Mouse (Mus musculus) thymus, postnatal 14 days (tissue): ENCODE measurements at regions not wholly inside any gene's neighbourhood (a gene's known extent, or its start where the extent isn't known, plus 50 kb on each side); places are given as distances from the start of the nearest gene placed in this dataset.

Experiments used
- DNase-seq: peaks from one replicate; pipeline ENCODE4 v3.0.0; 2021

- DNase-seq: no peak
Observed at GRCm38 (mm10) chr13:51930931-51931330, 84.5 kb downstream of the Gadd45g start.

DNA sequence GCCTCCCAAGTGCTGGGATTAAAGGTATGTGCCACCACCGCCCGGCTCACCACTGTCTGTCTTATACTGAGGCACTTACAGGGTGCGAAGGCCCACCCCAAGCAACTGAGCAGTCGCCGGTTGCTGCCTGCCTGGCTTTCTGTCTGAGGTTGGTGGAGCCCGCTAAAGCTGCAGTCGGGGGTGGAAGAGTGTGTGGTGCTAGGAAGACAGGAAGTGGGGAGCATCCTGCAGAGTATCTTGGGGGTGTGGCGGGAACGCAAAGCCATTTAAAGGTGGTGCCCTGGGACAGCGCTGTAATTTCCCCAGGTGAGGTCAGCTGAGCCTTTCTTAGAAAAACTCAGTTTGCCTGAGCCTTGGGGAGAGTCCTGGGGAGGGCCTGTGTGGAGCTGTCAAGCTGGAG is 89.3 kb downstream of the Gadd45g start:
- DNase-seq: peak; percentile 67

DNA sequence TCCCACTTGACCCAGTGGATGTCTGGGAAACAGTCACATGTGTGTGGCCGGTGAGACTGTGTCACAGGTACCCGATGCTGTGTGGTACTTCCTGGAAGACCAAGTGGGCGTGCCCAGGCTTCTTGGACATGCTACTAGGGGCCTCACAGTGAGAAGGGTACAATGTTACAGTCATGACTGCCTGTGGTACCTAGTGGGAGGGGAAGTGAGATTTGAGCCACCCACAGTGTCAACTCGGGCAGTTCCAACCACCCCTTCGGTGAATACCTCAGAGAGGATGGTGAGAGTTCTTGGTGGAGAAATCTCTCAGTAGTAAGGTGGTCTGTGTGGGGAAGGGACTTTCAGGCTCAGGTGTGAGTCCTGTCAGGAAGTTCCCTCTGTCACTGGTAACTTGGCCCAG is 90.0 kb downstream of the Gadd45g start:
- DNase-seq: no peak

DNA sequence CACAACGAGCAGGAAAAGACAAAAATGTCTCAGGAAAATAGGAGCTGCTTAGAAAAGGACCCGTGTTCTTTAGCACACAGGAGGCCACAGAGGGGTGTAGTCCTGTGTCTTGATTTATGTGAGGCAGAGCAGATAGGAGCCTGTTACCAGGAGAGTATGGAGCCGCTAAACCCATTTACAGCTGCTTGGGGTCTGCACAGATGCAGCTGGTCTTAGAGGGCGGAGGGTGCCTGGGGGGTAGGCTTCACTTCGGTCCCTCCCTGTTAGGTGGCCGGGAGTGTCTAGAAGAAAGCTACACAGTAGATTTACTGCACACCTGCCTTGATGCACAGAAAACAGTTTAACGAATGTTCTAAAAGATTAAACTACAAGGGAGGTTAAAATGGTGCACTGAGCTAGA is 91.4 kb downstream of the Gadd45g start:
- peak; percentile 60 for DNase-seq

GRCm38 (mm10) chr13:51939262-51939661 is 92.8 kb downstream of the Gadd45g start:
- DNase-seq: no peak

DNA sequence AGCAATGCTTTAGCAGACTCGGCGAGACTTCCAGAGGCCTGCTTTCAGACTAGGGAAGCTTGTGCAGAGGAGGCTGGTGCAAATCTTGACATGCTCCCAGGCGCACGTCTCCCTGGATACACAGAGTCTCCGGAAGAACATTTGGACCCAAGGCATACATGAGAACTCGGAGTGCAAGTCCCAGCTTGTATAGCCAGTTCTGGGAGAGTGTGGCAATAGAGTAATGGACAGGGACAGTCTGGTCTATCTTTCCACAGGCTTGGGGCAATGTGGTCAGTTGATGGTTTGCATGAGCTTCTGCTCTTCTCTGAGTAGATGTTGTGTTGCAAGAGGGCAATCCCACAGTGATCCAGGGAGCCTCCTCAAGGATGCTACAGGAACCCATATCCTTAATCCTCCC is 93.2 kb downstream of the Gadd45g start:
- no peak for DNase-seq

GRCm38 (mm10) chr13:51946171-51946570 is 99.7 kb downstream of the Gadd45g start:
- DNase-seq: no peak

- DNase-seq: no peak
Observed at GRCm38 (mm10) chr13:51948896-51949295, 102.4 kb downstream of the Gadd45g start.

- no peak for DNase-seq
Observed at GRCm38 (mm10) chr13:51951506-51952038, 105.1 kb downstream of the Gadd45g start.

GRCm38 (mm10) chr13:51953084-51953483 is 106.6 kb downstream of the Gadd45g start:
- DNase-seq: no peak

GRCm38 (mm10) chr13:51953569-51953968 is 107.1 kb downstream of the Gadd45g start:
- no peak for DNase-seq

GRCm38 (mm10) chr13:51957101-51957500 is 110.6 kb downstream of the Gadd45g start:
- DNase-seq: no peak

GRCm38 (mm10) chr13:51959591-51959990 is 113.1 kb downstream of the Gadd45g start:
- DNase-seq: peak; percentile 52

- DNase-seq: no peak
Observed at GRCm38 (mm10) chr13:51960262-51960661, 113.8 kb downstream of the Gadd45g start.

DNA sequence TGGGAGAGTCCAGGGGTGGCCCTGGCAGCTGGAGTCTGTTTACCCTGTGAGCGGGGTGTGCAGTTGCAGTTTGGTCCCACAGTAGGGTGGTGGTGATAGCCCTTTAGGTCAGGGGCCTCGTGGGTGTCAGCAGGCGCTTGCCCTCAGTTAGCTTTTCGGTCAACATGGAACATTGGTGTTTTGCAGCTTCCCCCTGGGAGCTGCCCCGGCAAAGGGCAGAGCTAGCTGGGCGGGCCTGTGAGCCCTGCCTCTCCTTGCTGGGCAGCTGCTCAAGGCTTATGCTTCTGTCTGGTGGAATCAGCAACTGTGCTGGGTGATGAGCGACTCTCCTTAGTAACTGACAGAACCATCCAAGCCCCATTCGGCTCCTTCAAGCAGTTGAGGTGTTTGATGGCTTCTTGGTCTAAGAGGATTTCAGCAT is 115.7 kb downstream of the Gadd45g start:
- DNase-seq: no peak

GRCm38 (mm10) chr13:51962676-51963075 is 116.2 kb downstream of the Gadd45g start:
- DNase-seq: no peak

- DNase-seq: no peak
Observed at GRCm38 (mm10) chr13:51963966-51964365, 117.5 kb downstream of the Gadd45g start.

- DNase-seq: peak; percentile 60
Observed at GRCm38 (mm10) chr13:51964416-51964815, 117.9 kb downstream of the Gadd45g start.

- no peak for DNase-seq
Observed at GRCm38 (mm10) chr13:51964921-51965320, 118.4 kb downstream of the Gadd45g start.

- no peak for DNase-seq
Observed at GRCm38 (mm10) chr13:51968103-51968502, 121.6 kb downstream of the Gadd45g start.

GRCm38 (mm10) chr13:51968796-51969195 is 122.3 kb downstream of the Gadd45g start:
- no peak for DNase-seq

- DNase-seq: no peak
Observed at GRCm38 (mm10) chr13:51970051-51970450, 123.6 kb downstream of the Gadd45g start.

DNA sequence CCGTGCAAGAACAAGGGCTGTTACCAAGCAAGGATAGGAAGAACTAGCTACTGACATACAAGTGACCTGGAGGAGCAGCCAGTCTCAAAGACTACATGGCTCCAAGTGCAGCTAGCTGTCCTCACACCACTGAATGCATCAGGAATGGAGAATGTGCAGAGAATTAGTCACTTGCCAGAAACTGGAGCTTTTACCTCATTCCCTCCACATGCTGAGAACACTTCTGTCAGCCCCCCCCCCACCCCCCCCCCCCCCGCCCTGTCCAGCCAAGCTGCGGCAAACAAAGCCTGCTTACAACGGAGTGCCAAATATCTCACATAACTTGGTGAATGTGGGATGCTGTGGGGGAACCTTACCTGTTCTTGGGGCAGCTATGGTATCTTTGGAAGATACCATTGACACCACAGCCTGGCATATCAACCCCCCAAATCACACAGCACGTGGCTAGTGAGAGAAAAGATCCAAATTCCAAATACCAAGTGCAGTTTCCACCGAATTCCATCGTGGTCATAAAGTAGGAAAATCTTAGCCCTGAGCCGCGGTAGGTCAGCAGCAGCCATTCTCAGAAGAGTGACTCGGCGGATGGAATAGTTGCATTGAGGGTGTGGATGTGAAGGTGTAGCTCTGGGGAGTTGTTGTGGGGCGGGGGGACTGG is 126.3 kb downstream of the Gadd45g start:
- DNase-seq: no peak

GRCm38 (mm10) chr13:51973461-51973860 is 127.0 kb downstream of the Gadd45g start:
- DNase-seq: no peak

GRCm38 (mm10) chr13:51974101-51974500 is 127.6 kb downstream of the Gadd45g start:
- DNase-seq: no peak
